Mouse (Mus musculus) heart, adult 11 months (tissue): Measurements from ENCODE around the gene Pcmt1.

Source experiments
- DNase-seq: peaks from one replicate; pipeline ENCODE4 v3.0.0; 2022

Pcmt1 gene

GRCm38 (mm10) chr10:7582891-7583557 is 97.9 kb downstream of the Pcmt1 start:
- DNase-seq = peak; percentile 61

- DNase-seq = peak; percentile 61
These were observed 98.6 kb downstream of the Pcmt1 start for GRCm38 (mm10) chr10:7582157-7582890.

GRCm38 (mm10) chr10:7581401-7581800 is 99.5 kb downstream of the Pcmt1 start:
- DNase-seq = no peak
